Mouse (Mus musculus) brain, embryonic 14.5 days (tissue): ENCODE measurements around the gene Rasl11a. TPM values are rescaled to one million over a fixed set of nuclear protein-coding genes. Genes with fewer than 3 reads are reported as not detected.

Source experiments
- DNase-seq: peaks from one replicate; pipeline ENCODE4 v3.0.0-alpha.2; 2011; ENCODE audit warnings: low read depth
- CTCF ChIP-seq: fragments of 200-500 bp; IDR thresholded peaks from 2 replicates; pipeline ENCODE4 v1.5.1; 2012; ENCODE audit warnings: inconsistent platforms, mild to moderate bottlenecking, moderate library complexity, borderline replicate concordance; ENCODE audit not compliant: insufficient read depth, insufficient read length; ENCODE audit errors: extremely low read depth
- POLR2A ChIP-seq: fragments of 200-500 bp; IDR thresholded peaks from 2 replicates; pipeline ENCODE4 v1.6.1; 2012; ENCODE audit warnings: mild to moderate bottlenecking, inconsistent platforms, borderline replicate concordance; ENCODE audit not compliant: poor library complexity, insufficient read depth, insufficient read length, severe bottlenecking; ENCODE audit errors: extremely low read depth
- polyA plus RNA-seq: library from polyadenylated mRNA; depleted of rRNA; stranded (reverse); fragments of >200 nt; gene quantifications from 2 replicates; pipeline ENCODE4 v1.2.3, GENCODE M21; 2012; rRNA removed

Gene Rasl11a
- polyA plus RNA-seq, result 5.5 and 6.5 TPM in 2 replicates

- peak; percentile 93 for DNase-seq
- TF ChIP-seq POLR2A, result peak; percentile 77; the same call in 1 of the 2 replicates
- TF ChIP-seq CTCF, result 0 out of 2 replicates have a peak, but pooled peaks have one; percentile 2
Measured at GRCm38 (mm10) chr5:146844945-146845365, at the start of gene Rasl11a. Gene Rasl11a (plus strand): TSS chr5:146845071.

- DNase-seq, result peak; percentile 17
- no peak for TF ChIP-seq CTCF
- TF ChIP-seq POLR2A, result no peak
Measured at GRCm38 (mm10) chr5:146795728-146796127, 49.1 kb upstream of the Rasl11a start.

DNA sequence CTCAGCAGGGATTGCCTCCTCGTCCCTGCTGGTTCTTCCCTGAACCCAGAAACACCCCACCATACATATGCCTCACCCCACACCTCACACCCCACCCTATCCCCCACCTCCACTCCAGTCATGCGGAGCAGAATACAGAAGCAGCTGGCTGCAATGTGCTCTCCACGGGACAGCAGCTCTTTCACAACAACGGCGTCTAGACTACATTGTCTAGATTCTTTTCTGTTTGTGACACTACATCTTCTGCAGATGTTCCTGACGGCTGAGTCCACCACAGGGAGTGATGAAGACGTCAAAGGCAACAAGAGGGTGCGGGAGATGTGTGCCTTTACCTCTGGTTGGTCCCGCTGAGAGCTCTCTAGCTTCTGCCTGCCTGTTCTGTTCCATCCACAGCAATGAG, 46.8 kb upstream of the Rasl11a start:
- no peak for DNase-seq
- TF ChIP-seq POLR2A (no peak), CTCF (no peak)

GRCm38 (mm10) chr5:146806004-146806430, 38.9 kb upstream of the Rasl11a start:
- TF ChIP-seq POLR2A, result no peak
- TF ChIP-seq CTCF, result no peak
- no peak for DNase-seq

DNA sequence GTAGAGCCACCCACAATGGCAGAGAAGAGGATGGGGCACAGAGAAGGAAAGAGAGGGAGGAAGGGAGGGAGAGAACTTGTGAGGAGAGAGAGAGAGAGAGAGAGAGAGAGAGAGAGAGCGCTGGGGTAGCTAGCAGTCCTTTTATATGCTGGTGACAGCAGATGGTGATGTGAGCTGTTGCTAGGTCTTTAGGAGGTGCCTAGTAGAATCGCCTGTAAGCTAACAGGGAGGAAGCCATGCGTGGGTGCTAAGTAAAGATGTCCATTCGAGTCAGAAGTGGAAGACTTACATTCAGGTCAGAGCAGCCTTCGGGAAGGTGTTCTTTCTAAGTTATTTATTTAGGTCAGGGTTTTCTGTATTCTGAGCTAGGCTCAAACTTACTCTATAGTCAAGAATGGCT, 34.9 kb upstream of the Rasl11a start:
- no peak for DNase-seq
- TF ChIP-seq CTCF (no peak), POLR2A (no peak)

- DNase-seq, result no peak
- no peak for TF ChIP-seq CTCF
- no peak for TF ChIP-seq POLR2A
Measured at GRCm38 (mm10) chr5:146812866-146813265, 32.0 kb upstream of the Rasl11a start.

GRCm38 (mm10) chr5:146813421-146813820, 31.4 kb upstream of the Rasl11a start:
- TF ChIP-seq POLR2A, result no peak
- no peak for TF ChIP-seq CTCF
- no peak for DNase-seq

DNA sequence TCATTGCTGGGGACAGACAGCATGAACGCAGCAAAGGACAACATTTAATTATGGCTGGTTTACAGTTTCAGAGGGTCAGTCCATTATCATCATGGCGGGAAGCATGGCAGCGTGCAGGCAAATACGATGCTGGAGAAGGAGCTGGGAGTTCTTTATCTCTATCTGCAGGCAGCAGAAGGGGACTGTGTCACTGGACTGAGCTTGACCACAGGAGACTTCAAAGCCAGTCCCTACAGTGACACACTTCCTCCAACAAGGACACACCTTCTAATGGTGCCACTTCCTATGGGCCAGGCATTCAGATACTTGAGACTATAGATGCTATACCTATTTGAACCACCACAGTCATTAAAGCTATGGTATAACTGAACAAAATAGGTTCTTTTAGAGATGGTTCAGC, 29.5 kb upstream of the Rasl11a start:
- DNase-seq, result no peak
- TF ChIP-seq POLR2A, result no peak
- TF ChIP-seq CTCF, result no peak

DNA sequence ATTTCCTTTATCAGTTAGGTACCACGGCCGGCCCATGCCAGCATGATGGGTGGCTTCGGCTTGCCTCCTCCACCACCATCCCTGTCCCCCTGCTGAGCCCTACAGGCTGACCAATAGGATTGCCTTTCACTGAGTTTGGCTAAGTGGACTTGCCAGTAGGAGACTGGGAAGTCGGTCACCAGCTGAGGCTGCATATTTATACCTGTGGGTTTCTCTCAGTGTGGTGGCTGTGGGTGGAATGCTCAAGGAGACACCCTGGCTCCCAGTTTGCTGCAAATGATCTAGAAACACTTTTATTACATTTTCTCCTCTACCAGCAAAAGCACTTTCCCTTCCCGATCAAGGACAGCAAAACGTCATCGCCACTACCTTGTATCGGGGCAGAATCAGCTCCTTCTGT, 27.3 kb upstream of the Rasl11a start:
- DNase-seq, result no peak
- TF ChIP-seq CTCF (no peak), POLR2A (no peak)

DNA sequence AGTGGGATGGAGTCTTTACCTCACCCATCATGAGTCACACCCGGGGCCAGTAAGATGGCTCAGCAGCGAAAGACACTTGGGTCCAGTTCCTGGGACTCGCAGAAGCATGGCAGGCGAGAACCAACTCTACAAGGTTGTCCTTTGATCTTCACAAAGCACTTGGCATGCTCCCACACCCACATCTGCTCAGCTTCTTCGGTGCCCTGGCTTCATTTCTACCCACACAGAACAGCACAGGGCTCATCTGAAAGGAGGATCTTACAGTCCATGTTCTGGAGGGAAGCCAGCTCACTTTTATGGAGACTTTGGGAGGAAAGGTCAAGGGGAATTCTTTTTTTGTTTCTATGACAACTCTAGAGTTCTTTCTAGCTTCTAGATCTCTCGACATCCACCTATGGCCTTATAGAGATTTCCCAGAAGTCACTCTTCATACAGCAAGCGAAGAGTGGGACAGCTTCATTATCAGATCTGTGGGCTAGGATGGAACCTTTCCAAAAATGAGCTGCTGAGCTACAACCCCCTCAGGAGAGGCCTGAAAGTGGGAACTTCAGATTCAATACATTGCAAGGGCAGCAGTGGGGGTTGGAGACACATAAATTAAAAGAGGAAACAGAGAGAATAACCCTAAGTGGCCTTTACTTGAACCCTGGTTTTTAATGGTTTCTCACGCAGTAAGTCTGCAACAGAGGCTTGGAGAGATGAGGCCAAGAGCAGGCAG, 25.8 kb upstream of the Rasl11a start:
- TF ChIP-seq POLR2A (no peak), CTCF (no peak)
- peak; percentile 32 for DNase-seq

- TF ChIP-seq POLR2A (no peak), CTCF (no peak)
Measured at GRCm38 (mm10) chr5:146823005-146823404, 21.9 kb upstream of the Rasl11a start.

GRCm38 (mm10) chr5:146829528-146829927, 15.3 kb upstream of the Rasl11a start:
- DNase-seq, result no peak
- TF ChIP-seq POLR2A (no peak), CTCF (no peak)

More at GRCm38 (mm10) chr5:146823005-146823404, 21.9 kb upstream of the Rasl11a start:
- no peak for DNase-seq
